ENCODE assay signal across 22 mouse cellular contexts in genomic region chr3:122660795-122661194, GRCm38 (mm10). TPM values are rescaled to one million over a fixed set of nuclear protein-coding genes. Genes with fewer than 3 reads are reported as not detected.
DNase-seq lines count a peak whose midpoint lies in the region; ATAC-seq and TF ChIP-seq lines count a peak whose summit lies in the region.
"Had no signal": no experiment of that assay in that cellular context is flagged by ENCODE, and none has a peak within 500 bp of the region (broad histone marks: within the 10 kb centered on the region; RNA-seq: fewer than 3 reads in every experiment).

No protein-coding gene starts in this region.

- no peak for TF ChIP-seq EP300 in lung, postnatal 0 days (IDR thresholded peaks at IDR 0.05)

- H3K36me3 ChIP-seq in intestine, embryonic 15.5 days = no peaks in the 10 kb centered on the region
- no peaks in the 10 kb centered on the region for H3K36me3 ChIP-seq in intestine, postnatal 0 days (ENCODE audit: control insufficient read depth, insufficient read depth)
- H3K36me3 ChIP-seq in lung, postnatal 0 days (ENCODE audit: insufficient read depth, low read length) = no peaks in the 10 kb centered on the region
- H3K36me3 ChIP-seq: embryonic facial prominence, embryonic 10.5 days; embryonic facial prominence, embryonic 12.5 days; forebrain, embryonic 15.5 days had no signal

- H3K4me3 ChIP-seq in intestine, embryonic 15.5 days (replicated peaks) = no peak overlapping the region
- H3K4me3 ChIP-seq in intestine, postnatal 0 days (ENCODE audit: low read depth, low read length) = no peak overlapping the region
- no peak overlapping the region for H3K4me3 ChIP-seq in lung, postnatal 0 days (ENCODE audit: low read depth, low read length)
- H3K4me3 ChIP-seq: embryonic facial prominence, embryonic 10.5 days; embryonic facial prominence, embryonic 12.5 days; forebrain, embryonic 13.5 days; forebrain, embryonic 15.5 days had no signal

- H3K4me2 ChIP-seq in intestine, embryonic 15.5 days (replicated peaks) = no peak overlapping the region
- no peak overlapping the region for H3K4me2 ChIP-seq in intestine, postnatal 0 days (replicated peaks; ENCODE audit: low read depth)
- no peak overlapping the region for H3K4me2 ChIP-seq in lung, postnatal 0 days (replicated peaks; ENCODE audit: low read depth, low read length)
- H3K4me2 ChIP-seq: embryonic facial prominence, embryonic 12.5 days; forebrain, embryonic 13.5 days; forebrain, embryonic 15.5 days had no signal

- H3K27ac ChIP-seq in intestine, embryonic 15.5 days = no peak overlapping the region
- H3K27ac ChIP-seq in intestine, postnatal 0 days (ENCODE audit: low read depth, low read length) = no peak overlapping the region; the same call in 1 of the 2 replicates
- H3K27ac ChIP-seq in lung, postnatal 0 days (ENCODE audit: low read length) = no peak overlapping the region
- H3K27ac ChIP-seq: embryonic facial prominence, embryonic 10.5 days; embryonic facial prominence, embryonic 12.5 days; forebrain, embryonic 13.5 days; forebrain, embryonic 15.5 days had no signal

- no peaks in the 10 kb centered on the region for H3K27me3 ChIP-seq in intestine, embryonic 15.5 days (replicated peaks)
- H3K27me3 ChIP-seq in intestine, postnatal 0 days (replicated peaks; ENCODE audit: control insufficient read depth, insufficient read depth, low read length) = no peaks in the 10 kb centered on the region
- no peaks in the 10 kb centered on the region for H3K27me3 ChIP-seq in lung, postnatal 0 days (replicated peaks; ENCODE audit: insufficient read depth, low read length)
- H3K27me3 ChIP-seq: embryonic facial prominence, embryonic 12.5 days; forebrain, embryonic 13.5 days; forebrain, embryonic 15.5 days had no signal

- 44% methylated on average over 2 of the region's 2 CpGs for WGBS in intestine, embryonic 15.5 days
- WGBS in intestine, postnatal 0 days = 58% methylated on average over 2 of the region's 2 CpGs
- whole genome bisulfite sequencing in lung, postnatal 0 days = 60% methylated on average over 2 of the region's 2 CpGs

- no peak overlapping the region for H3K9ac ChIP-seq in intestine, embryonic 15.5 days
- no peak overlapping the region for H3K9ac ChIP-seq in intestine, postnatal 0 days (ENCODE audit: low read depth, low read length)
- H3K9ac ChIP-seq in lung, postnatal 0 days (replicated peaks; ENCODE audit: low read depth) = no peak overlapping the region
- H3K9ac ChIP-seq: embryonic facial prominence, embryonic 12.5 days; forebrain, embryonic 13.5 days; forebrain, embryonic 15.5 days; forebrain, postnatal 0 days had no signal

- TF ChIP-seq CTCF in intestine, postnatal 0 days (IDR thresholded peaks at IDR 0.05; ENCODE audit: low read depth) = no peak
- TF ChIP-seq CTCF in lung, postnatal 0 days (IDR thresholded peaks at IDR 0.05) = no peak

- no peaks in the 10 kb centered on the region for H3K4me1 ChIP-seq in intestine, embryonic 15.5 days (replicated peaks)
- no peaks in the 10 kb centered on the region for H3K4me1 ChIP-seq in intestine, postnatal 0 days (replicated peaks; ENCODE audit: control insufficient read depth, insufficient read depth, low read length)
- no peaks in the 10 kb centered on the region for H3K4me1 ChIP-seq in lung, postnatal 0 days (ENCODE audit: insufficient read depth, low read depth, low read length)
- H3K4me1 ChIP-seq: embryonic facial prominence, embryonic 10.5 days; embryonic facial prominence, embryonic 12.5 days; forebrain, embryonic 13.5 days; forebrain, embryonic 15.5 days had no signal

- DNase-seq in lung, postnatal 0 days (ENCODE audit: low spot score) = peak; percentile 46
- DNase-seq in lung, postnatal 25 days (ENCODE audit: low spot score) = no peak
- DNase-seq in MN1 (ENCODE audit: low spot score) = peak; percentile 28
- peak; percentile 82 for DNase-seq in Muller cell, postnatal 12 days (ENCODE audit: inconsistent ontology term)
- no peak for DNase-seq in adrenal gland, adult 18-20 months (ENCODE audit: low spot score in 2 of 2)
- no peak for DNase-seq in heart, postnatal 14 days
- DNase-seq: adrenal gland, adult 8-10 months; adrenal gland, postnatal 14 days; adrenal gland, postnatal 36 days; cerebellum, adult 11-12 months; cerebellum, adult 2 months; cerebellum, adult 9-10 months; cerebellum, postnatal 10 days; cerebellum, postnatal 25 days; forebrain, postnatal 0 days had no signal

- ATAC-seq in intestine, embryonic 15.5 days = peak; percentile 71; the same call in 1 of the 2 replicates
- ATAC-seq in intestine, postnatal 0 days = no peak
- ATAC-seq in lung, postnatal 0 days = no peak
- ATAC-seq: forebrain, embryonic 13.5 days; forebrain, embryonic 15.5 days; forebrain, postnatal 0 days had no signal

- H3K9me3 ChIP-seq in intestine, embryonic 15.5 days = no peaks in the 10 kb centered on the region
- H3K9me3 ChIP-seq in intestine, postnatal 0 days (ENCODE audit: control insufficient read depth) = no peaks in the 10 kb centered on the region
- no peaks in the 10 kb centered on the region for H3K9me3 ChIP-seq in lung, postnatal 0 days (ENCODE audit: low read length)
- H3K9me3 ChIP-seq: embryonic facial prominence, embryonic 10.5 days; embryonic facial prominence, embryonic 12.5 days; forebrain, embryonic 13.5 days; forebrain, embryonic 15.5 days had no signal

- intact Hi-C loops in heart, postnatal 14 days (cut with DNase I) = no loop called here

RNA-seq across cellular contexts. Expression of gene Fnbp1l, which starts 41.3 kb away (rescaled TPM):
- 40.0 and 43.1 TPM in 2 replicates for polyA plus RNA-seq in intestine, embryonic 15.5 days (2015; fragmentation: Nextera tagmentation; extraction: Ambion mirVana)
- polyA plus RNA-seq in intestine, postnatal 0 days (2015; fragmentation: Nextera tagmentation; extraction: Ambion mirVana) = 19.8 and 20.0 TPM in 2 replicates
- 32.3 and 41.1 TPM in 2 replicates for polyA plus RNA-seq in lung, postnatal 0 days (2015; fragmentation: Nextera tagmentation; extraction: Ambion mirVana)
- total RNA-seq in adrenal gland, adult 18-20 months (2021) = 10 to 100 TPM; 16.5 to 16.8 TPM
- 10 to 100 TPM; 28.6 to 32.8 TPM for total RNA-seq in heart, postnatal 14 days (2021)
- total RNA-seq: MEL had no signal

Comparison
In these comparisons a context has a peak if more than half of its experiments do, and no peak if none do; other contexts are left out.
1. DNase-seq: peak in lung, postnatal 0 days (single experiment), MN1 (single experiment) and Muller cell, postnatal 12 days (single experiment); none in lung, postnatal 25 days (single experiment), adrenal gland, adult 18-20 months (0 of 2) and heart, postnatal 14 days (0 of 2).